Mouse (Mus musculus): ENCODE data around the gene Spg11. TPM values are rescaled to one million over a fixed set of nuclear protein-coding genes. Genes with fewer than 3 reads are reported as not detected.

Spg11 gene
- polyA plus RNA-seq, 1 experiment from 2014 or later, result 8.8 TPM

- no peaks in the 10 kb centered on the region for H3K27me3 ChIP-seq (replicated peaks)
- H3K4me3 ChIP-seq, result no peak overlapping the region
- no peak overlapping the region for H3K9ac ChIP-seq
- H3K4me2 ChIP-seq, result no peak overlapping the region
- no peak for ATAC-seq (ENCODE audit: insufficient number of reproducible peaks, low FRiP score)
- H3K27ac ChIP-seq (ENCODE audit: poor library complexity, severe bottlenecking), result no peak overlapping the region
- H3K36me3 ChIP-seq, result peaks cover 44% of the 10 kb centered on the region
- H3K9me3 ChIP-seq (replicated peaks), result no peaks in the 10 kb centered on the region
- WGBS, result 92% methylated on average over 3 of the region's 3 CpGs
- no peaks in the 10 kb centered on the region for H3K4me1 ChIP-seq (replicated peaks)
Observed at GRCm38 (mm10) chr2:122008832-122009231, 109.4 kb downstream of the Spg11 start.

Small RNA genes within 50 kb of the gene (microRNA-seq; reads per million reads assigned to microRNA genes)
- gene Gm47314, result not detected

Other genes starting within 250 kb of the Spg11 start
- gene Ctdspl2, start 162.4 kb downstream of the Spg11 start, polyA plus RNA-seq (2016; fragmentation: Nextera tagmentation; extraction: Ambion mirVana), result 44.4 and 49.2 TPM in 2 replicates
- 0.18 TPM in 1 of 2 replicates, not detected in the other for gene Mageb3, start 162.3 kb downstream of the Spg11 start, polyA plus RNA-seq (2016; fragmentation: Nextera tagmentation; extraction: Ambion mirVana)
- gene Eif3j1, start 89.8 kb downstream of the Spg11 start, polyA plus RNA-seq (2016; fragmentation: Nextera tagmentation; extraction: Ambion mirVana), result 14.2 and 15.7 TPM in 2 replicates
- gene B2m, start 29.3 kb upstream of the Spg11 start, polyA plus RNA-seq (2016; fragmentation: Nextera tagmentation; extraction: Ambion mirVana), result 246 and 247 TPM in 2 replicates
- 0.10 TPM in 1 of 2 replicates, not detected in the other for gene Trim69, start 42.3 kb upstream of the Spg11 start, polyA plus RNA-seq (2016; fragmentation: Nextera tagmentation; extraction: Ambion mirVana)
- gene Patl2, start 67.8 kb upstream of the Spg11 start, polyA plus RNA-seq (2016; fragmentation: Nextera tagmentation; extraction: Ambion mirVana), result not detected in 2 replicates
- gene Terb2, start 67.9 kb upstream of the Spg11 start, polyA plus RNA-seq (2016; fragmentation: Nextera tagmentation; extraction: Ambion mirVana), result not detected in 2 replicates
- gene Sord, start 116.4 kb upstream of the Spg11 start, polyA plus RNA-seq (2016; fragmentation: Nextera tagmentation; extraction: Ambion mirVana), result 55.2 and 55.5 TPM in 2 replicates
- 0.13 TPM in 2 replicates for gene Duox2, start 180.1 kb upstream of the Spg11 start, polyA plus RNA-seq (2016; fragmentation: Nextera tagmentation; extraction: Ambion mirVana)
- not detected in 2 replicates for gene Duoxa2, start 180.5 kb upstream of the Spg11 start, polyA plus RNA-seq (2016; fragmentation: Nextera tagmentation; extraction: Ambion mirVana)
- gene Duoxa1, start 195.3 kb upstream of the Spg11 start, polyA plus RNA-seq (2016; fragmentation: Nextera tagmentation; extraction: Ambion mirVana), result not detected in 2 replicates
- 0.04 and 0.05 TPM in 2 replicates for gene Duox1, start 197.3 kb upstream of the Spg11 start, polyA plus RNA-seq (2016; fragmentation: Nextera tagmentation; extraction: Ambion mirVana)

Data from heart, embryonic 12.5 days (tissue).